Mouse (Mus musculus): ENCODE data around the gene Fam8a1.
A peak's percentile ranks its signal among the peaks of the same experiment; 100 is the strongest.

Fam8a1 gene

GRCm38 (mm10) chr13:46674601-46675000, 5.3 kb downstream of the Fam8a1 start:
- no peak for DNase-seq (ENCODE audit: low spot score in 2 of 2)

GRCm38 (mm10) chr13:46677721-46678120, 8.4 kb downstream of the Fam8a1 start:
- DNase-seq (ENCODE audit: low spot score in 2 of 2): no peak

- no peak for DNase-seq (ENCODE audit: low spot score in 2 of 2)
These were observed 13.6 kb downstream of the Fam8a1 start for GRCm38 (mm10) chr13:46682921-46683320.

GRCm38 (mm10) chr13:46683370-46683769, 14.0 kb downstream of the Fam8a1 start:
- no peak for DNase-seq (ENCODE audit: low spot score in 2 of 2)

GRCm38 (mm10) chr13:46690559-46691241, 21.4 kb downstream of the Fam8a1 start:
- no peak for DNase-seq (ENCODE audit: low spot score in 2 of 2)

- DNase-seq (ENCODE audit: low spot score in 2 of 2): no peak
These were observed 26.1 kb downstream of the Fam8a1 start for GRCm38 (mm10) chr13:46695296-46695908.

GRCm38 (mm10) chr13:46695932-46696331, 26.6 kb downstream of the Fam8a1 start:
- DNase-seq (ENCODE audit: low spot score in 2 of 2): no peak

- no peak for DNase-seq (ENCODE audit: low spot score in 2 of 2)
These were observed 27.5 kb downstream of the Fam8a1 start for GRCm38 (mm10) chr13:46696788-46697187.

- DNase-seq (ENCODE audit: low spot score in 2 of 2): no peak
These were observed 30.1 kb downstream of the Fam8a1 start for GRCm38 (mm10) chr13:46699372-46699771.

GRCm38 (mm10) chr13:46701486-46701885, 32.2 kb downstream of the Fam8a1 start:
- DNase-seq (ENCODE audit: low spot score in 2 of 2): no peak

- DNase-seq (ENCODE audit: low spot score in 2 of 2): no peak
These were observed 33.8 kb downstream of the Fam8a1 start for GRCm38 (mm10) chr13:46703138-46703537.

- DNase-seq (ENCODE audit: low spot score in 2 of 2): no peak
These were observed 44.2 kb downstream of the Fam8a1 start for GRCm38 (mm10) chr13:46713486-46713885.

- DNase-seq (ENCODE audit: low spot score in 2 of 2): no peak
These were observed 46.8 kb downstream of the Fam8a1 start for GRCm38 (mm10) chr13:46715976-46716639.

GRCm38 (mm10) chr13:46718893-46719400, 49.6 kb downstream of the Fam8a1 start:
- DNase-seq (ENCODE audit: low spot score in 2 of 2): no peak

- DNase-seq (ENCODE audit: low spot score in 2 of 2): no peak
These were observed 51.7 kb downstream of the Fam8a1 start for GRCm38 (mm10) chr13:46721009-46721408.

GRCm38 (mm10) chr13:46724371-46724770, 55.0 kb downstream of the Fam8a1 start:
- no peak for DNase-seq (ENCODE audit: low spot score in 2 of 2)

- no peak for DNase-seq (ENCODE audit: low spot score in 2 of 2)
These were observed 55.9 kb downstream of the Fam8a1 start for GRCm38 (mm10) chr13:46725227-46725626.

GRCm38 (mm10) chr13:46726288-46727037, 57.1 kb downstream of the Fam8a1 start:
- peak in 1 of 2 experiments; percentile 19 for DNase-seq (ENCODE audit: low spot score in 2 of 2)

- DNase-seq (ENCODE audit: low spot score in 2 of 2): peak; percentile 23 to 52
These were observed 57.9 kb downstream of the Fam8a1 start for GRCm38 (mm10) chr13:46727038-46727836.
